Mouse (Mus musculus) liver, embryonic 15.5 days (tissue): Measurements from ENCODE around the gene Clec4g. TPM values are rescaled to one million over a fixed set of nuclear protein-coding genes. Genes with fewer than 3 reads are reported as not detected.

ENCODE experiments used
- polyA plus RNA-seq: library from polyadenylated mRNA; unstranded; fragments of >200 nt; fragmentation: Nextera tagmentation; extraction: Ambion mirVana; gene quantifications from 2 replicates; pipeline ENCODE4 v1.2.1, GENCODE M21; 2015

Gene Clec4g
- polyA plus RNA-seq, 1 experiment from 2014 or later, result 6.7 TPM

Other genes with a start within 250 kb of the Clec4g start
- not detected in 2 replicates for gene Tex45, start 249.8 kb downstream of the Clec4g start, polyA plus RNA-seq
- 4.8 and 5.8 TPM in 2 replicates for gene Zfp358, start 227.5 kb downstream of the Clec4g start, polyA plus RNA-seq
- gene Mcoln1, start 220.2 kb downstream of the Clec4g start, polyA plus RNA-seq, result 21.4 and 25.0 TPM in 2 replicates
- gene Pnpla6, start 205.3 kb downstream of the Clec4g start, polyA plus RNA-seq, result 9.2 and 11.9 TPM in 2 replicates
- 4.3 and 4.4 TPM in 2 replicates for gene C330021F23Rik, start 152.7 kb downstream of the Clec4g start, polyA plus RNA-seq
- gene Camsap3, start 133.4 kb downstream of the Clec4g start, polyA plus RNA-seq, result 1.7 and 1.9 TPM in 2 replicates
- 27.3 and 31.0 TPM in 2 replicates for gene Xab2, start 99.3 kb downstream of the Clec4g start, polyA plus RNA-seq
- gene Pet100, start 99.1 kb downstream of the Clec4g start, polyA plus RNA-seq, result 49.8 and 72.1 TPM in 2 replicates
- 0.09 and 0.22 TPM in 2 replicates for gene Pcp2, start 95.1 kb downstream of the Clec4g start, polyA plus RNA-seq
- gene Stxbp2, start 89.7 kb downstream of the Clec4g start, polyA plus RNA-seq, result 49.8 and 50.7 TPM in 2 replicates
- not detected in 2 replicates for gene Retn, start 64.9 kb downstream of the Clec4g start, polyA plus RNA-seq
- 8.2 and 8.9 TPM in 2 replicates for gene Mcemp1, start 54.9 kb downstream of the Clec4g start, polyA plus RNA-seq
- 2.6 and 3.5 TPM in 2 replicates for gene Fcor, start 48.3 kb downstream of the Clec4g start, polyA plus RNA-seq
- 13.2 and 15.1 TPM in 2 replicates for gene Trappc5, start 44.4 kb downstream of the Clec4g start, polyA plus RNA-seq
- 0.05 and 0.08 TPM in 2 replicates for gene Fcer2a, start 26.5 kb downstream of the Clec4g start, polyA plus RNA-seq
- gene Cd209a, start 28.3 kb upstream of the Clec4g start, polyA plus RNA-seq, result 0.18 and 0.23 TPM in 2 replicates
- not detected in 2 replicates for gene Cd209e, start 133.7 kb upstream of the Clec4g start, polyA plus RNA-seq
- 0.13 TPM in 1 of 2 replicates, not detected in the other for gene Cd209d, start 157.9 kb upstream of the Clec4g start, polyA plus RNA-seq
- not detected in 2 replicates for gene Cd209b, start 206.2 kb upstream of the Clec4g start, polyA plus RNA-seq
- 0.09 and 0.14 TPM in 2 replicates for gene Cd209c, start 234.1 kb upstream of the Clec4g start, polyA plus RNA-seq